Mouse (Mus musculus) stomach, postnatal 0 days (tissue): Measurements from ENCODE around the gene Tmx2.

Experiments used
- CTCF ChIP-seq: IDR thresholded peaks from 2 replicates; pipeline ENCODE4 v1.5.1; 2016; ENCODE audit warnings: antibody characterized with exemption, low read depth, mild to moderate bottlenecking, moderate library complexity
- EP300 ChIP-seq: optimal IDR thresholded peaks from 2 replicates; pipeline ENCODE3; 2016; ENCODE audit warnings: antibody characterized with exemption

- no peak for TF ChIP-seq EP300
- no peak for TF ChIP-seq CTCF
Measured at GRCm38 (mm10) chr2:84632001-84632400, 46.9 kb downstream of the Tmx2 start.
